Mouse (Mus musculus): ENCODE results near the gene Dmkn.
A peak's percentile ranks its signal among the peaks of the same experiment; 100 is the strongest.
"Not testable (repeated sequence)": the region's sequence is repeated elsewhere in the genome, so short reads cannot be mapped to it uniquely, and the experiment has no call there.

Dmkn gene

DNA sequence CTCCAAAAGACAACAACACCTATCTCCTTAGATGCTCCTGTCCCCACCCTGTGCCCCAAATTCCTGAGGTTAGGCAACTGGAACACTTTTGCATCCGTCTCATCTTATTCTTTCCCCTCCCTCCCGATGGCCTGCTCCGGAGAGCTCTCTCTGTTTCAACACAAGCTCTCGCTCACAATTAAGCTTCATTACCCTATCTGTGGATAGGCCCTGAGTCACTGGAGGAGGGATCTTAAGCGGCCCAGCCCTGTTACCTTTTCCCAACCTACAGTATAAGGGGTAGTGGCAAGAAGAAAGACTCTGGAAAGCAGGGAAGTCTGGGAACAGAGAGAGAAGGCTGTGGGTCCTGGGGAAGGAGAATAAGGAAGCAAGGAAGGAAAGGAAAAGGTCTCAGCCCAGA is at the start of gene Dmkn:
TSS of gene Dmkn (plus strand) at position 301 of the 400 bp plus-strand sequence.
- no peak for DNase-seq (ENCODE audit: low spot score)

DNA sequence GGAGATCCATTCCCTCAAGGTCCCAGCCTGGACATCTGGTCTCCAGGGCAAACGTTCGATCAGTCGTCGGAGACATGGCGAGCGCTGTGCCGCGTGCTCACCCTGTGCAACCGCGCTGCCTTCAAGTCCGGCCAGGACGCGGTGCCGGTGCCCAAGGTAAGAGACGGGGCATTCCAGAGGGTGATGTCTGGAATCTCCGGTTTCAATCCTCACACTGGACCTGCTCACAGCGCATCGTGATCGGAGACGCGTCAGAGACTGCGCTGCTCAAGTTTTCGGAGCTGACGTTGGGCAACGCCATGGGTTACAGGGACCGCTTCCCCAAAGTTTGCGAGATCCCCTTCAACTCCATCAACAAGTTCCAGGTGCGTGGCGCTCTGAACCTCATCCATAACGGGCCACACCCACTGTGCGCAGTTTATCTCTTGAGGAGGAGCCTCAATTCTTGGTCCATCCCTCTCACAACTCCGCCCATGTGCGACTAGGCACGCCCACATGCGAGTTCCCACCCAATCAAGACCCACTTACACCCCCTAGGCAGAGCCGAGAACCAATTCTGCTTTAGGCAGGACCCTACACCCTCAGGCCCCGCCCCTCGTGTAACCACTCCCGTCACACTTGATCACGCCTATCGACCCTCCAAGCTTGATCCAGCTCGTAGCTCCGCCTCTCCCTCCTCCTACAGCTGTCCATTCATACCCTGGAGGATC is 46.4 kb upstream of the Dmkn start:
- DNase-seq (ENCODE audit: low spot score), result no peak

DNA sequence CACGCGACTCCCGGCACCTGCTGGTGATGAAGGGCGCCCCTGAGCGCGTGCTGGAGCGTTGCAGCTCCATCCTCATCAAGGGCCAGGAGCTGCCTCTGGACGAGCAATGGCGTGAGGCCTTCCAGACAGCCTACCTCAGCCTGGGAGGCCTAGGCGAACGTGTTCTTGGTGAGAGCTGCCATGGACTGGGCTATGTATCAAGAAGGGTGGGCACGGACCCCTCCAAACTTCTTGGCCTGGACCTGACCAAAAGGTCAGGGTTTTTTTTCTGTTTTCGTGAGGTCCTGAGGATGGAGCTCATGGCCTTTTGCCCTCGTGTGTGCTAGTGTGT is 45.9 kb upstream of the Dmkn start:
- DNase-seq (ENCODE audit: low spot score), result no peak

DNA sequence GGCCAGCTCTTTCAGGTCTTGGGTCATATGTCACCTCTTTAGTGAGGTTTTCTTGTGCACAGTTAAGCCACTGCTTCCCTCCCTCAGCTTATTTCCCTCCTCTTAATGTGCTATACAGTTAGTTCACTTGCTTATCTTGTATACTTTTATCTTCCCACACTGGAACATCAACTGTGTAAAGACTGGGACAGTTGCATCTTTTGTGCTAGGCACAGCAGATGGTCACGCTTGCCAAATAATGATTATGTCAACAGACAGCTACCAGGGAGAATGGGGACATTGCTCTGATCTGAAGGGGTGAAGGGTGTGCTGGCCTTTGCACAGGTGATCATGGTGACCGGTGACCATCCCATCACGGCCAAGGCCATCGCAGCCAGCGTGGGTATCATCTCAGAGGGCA is 43.9 kb upstream of the Dmkn start:
- no peak for DNase-seq (ENCODE audit: low spot score)

DNA sequence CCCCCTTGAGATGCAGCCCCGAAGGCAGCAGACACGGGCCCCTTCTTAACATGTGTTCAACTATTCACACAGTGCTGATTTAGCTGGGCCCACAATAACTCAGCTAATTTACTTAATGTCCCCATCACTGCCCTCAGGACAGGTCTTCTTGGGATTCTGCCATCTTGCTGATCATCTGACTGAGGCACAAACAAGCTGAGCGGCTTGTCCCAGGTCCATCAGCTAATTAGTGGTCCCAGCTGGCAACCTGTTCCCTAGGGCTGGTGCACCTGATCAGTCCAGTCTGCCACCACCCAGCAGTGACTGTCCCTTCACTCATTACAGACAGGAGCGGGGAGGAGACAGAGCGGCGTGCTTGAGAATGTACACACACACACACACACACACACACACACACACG is 42.3 kb upstream of the Dmkn start:
- no peak for DNase-seq (ENCODE audit: low spot score)

DNA sequence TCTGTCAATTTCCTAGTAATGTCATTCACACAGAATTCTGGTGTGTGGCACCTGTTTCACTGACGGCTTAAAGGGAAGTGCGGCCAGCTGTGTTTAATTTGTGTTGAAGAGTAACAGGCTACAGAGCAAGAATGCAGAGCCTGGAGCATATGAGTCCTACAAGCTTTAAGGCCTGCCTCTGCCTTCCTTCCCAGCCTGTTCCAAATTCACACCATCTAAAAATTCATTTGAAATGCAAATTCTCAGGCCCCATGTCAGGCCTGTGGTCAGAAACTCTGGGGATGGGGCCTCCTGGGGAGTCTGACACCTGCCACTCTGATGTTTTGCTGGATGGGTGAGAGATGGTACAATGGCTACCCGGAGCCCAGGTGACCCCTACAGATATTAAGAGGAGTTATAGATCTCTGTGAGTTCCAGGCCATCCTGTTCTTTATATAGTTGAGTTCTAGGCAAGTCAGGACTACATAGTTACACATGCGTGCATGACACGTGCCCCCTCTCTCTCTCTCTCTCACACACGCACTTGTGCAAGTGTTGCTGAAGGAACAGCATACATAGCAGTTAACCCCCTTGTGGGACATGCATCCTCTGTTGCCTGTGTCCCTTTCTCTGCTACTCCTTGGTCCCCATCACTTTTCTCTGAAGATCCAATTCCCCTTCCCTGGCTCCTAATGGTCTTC is 40.1 kb upstream of the Dmkn start:
- no peak for DNase-seq (ENCODE audit: low spot score)

DNA sequence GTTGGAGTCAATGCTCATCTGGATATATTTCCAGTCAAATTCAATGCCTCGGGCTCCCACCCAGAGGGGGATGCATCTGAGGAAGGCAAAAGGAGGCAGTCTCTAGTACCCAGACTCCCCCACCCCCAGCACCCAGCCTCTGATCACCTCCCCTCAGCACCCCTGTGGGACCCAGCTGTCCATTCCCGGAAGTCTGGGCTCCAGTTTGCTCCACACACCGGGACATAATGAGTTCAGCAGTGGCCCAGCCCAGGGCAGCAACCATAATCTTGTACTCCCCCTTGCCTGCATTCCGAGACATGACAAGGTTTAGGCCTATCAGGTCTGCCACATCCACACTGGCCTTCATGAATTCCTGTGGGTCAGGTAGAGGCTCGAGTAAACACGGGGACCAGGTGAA is 35.3 kb upstream of the Dmkn start:
- DNase-seq (ENCODE audit: low spot score), result no peak

DNA sequence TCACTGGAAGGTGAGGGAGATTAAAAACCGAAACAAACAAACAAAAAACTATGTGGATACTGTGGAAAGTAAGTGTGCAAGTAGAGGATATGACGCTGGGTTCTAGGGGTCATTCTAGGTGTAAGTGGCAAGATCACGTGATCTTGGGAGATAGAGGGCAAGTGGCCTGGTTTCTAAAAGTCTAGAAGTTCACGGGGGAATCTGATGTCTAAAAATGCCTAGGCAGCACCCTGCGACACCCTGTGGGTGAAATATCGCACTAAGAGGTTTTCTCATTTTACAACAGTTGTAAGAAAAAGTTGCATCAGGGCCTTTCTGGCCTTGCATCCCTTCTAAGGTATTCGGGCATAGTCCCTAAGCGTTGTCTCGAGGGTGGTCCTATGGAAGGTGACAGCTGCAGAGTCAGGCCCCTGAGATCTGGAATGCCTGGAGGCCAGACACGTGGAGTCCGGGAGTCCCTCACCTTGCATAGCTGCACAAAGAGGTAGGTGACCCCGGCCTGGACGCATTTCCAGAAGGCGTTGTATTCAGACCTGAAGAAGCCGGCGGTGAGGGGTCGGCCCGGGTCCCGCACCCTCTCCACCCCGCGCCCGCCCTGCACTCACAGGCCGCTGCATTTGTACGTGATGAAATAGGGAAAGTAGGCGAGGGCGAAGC is 34.7 kb upstream of the Dmkn start:
- no peak for DNase-seq (ENCODE audit: low spot score)

DNA sequence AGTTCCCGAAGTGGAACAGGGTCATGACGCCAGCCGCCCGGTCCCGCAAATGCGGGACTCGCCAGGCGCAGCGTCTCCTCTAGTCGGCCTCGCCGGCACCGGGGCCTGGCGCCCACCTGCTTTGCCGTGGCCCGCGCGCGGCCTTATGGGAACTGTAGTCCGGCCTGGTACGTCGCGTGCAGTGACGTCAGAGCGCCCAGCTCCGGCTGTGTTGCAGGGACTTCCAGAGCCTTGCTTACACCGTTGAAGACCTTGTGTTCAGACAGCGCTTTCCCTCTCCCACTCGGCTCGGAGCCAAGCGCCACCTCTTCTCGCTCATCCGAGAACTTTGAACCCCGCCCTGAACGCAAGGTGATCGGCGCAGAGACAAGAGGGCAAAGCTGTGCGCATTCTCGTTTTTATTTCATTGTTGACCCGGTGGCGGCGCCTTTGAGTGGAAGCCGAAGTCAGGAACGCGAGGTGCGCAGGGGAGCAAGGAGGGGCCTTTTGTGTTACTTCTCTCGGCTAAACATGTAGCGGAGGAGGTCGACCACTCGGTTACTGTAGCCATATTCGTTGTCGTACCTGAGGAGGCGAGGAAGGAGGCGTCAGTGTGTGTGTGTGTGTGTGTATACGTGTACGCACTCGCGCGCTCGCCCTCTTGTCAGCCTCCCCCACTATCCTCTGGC is 34.0 kb upstream of the Dmkn start, which contains the start of gene Tmem147:
TSS of gene Tmem147 (minus strand) at position 145 of the 668 bp plus-strand sequence.
- DNase-seq (ENCODE audit: low spot score), result peak; percentile 89

DNA sequence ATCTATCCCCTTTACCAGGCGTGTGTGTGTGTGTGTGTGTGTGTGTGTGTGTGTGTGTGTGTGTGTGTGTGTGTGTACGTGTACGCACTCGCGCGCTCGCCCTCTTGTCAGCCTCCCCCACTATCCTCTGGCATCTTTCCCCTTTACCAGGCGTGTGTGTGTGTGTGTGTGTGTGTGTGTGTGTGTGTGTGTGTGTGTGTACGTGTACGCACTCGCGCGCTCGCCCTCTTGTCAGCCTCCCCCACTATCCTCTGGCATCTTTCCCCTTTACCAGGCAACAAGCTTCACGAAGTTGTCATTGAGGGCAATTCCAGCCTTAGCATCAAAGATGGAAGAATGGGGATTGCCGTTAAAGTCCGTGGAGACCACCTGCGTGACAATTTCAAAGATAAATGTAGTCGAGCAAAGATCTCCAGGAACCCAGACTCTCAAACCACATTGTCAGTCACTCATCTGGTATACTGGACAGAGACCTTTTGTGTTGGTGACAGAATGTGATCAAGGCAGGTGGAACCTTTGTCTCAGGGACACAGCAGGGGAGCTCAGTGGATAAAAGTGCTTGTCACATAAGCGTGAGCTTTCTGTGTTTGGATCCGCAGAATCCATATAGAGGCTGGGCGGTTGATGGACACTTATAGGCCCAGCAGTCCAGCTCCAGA is 33.4 kb upstream of the Dmkn start:
- not testable (repeated sequence) for DNase-seq (ENCODE audit: low spot score)

DNA sequence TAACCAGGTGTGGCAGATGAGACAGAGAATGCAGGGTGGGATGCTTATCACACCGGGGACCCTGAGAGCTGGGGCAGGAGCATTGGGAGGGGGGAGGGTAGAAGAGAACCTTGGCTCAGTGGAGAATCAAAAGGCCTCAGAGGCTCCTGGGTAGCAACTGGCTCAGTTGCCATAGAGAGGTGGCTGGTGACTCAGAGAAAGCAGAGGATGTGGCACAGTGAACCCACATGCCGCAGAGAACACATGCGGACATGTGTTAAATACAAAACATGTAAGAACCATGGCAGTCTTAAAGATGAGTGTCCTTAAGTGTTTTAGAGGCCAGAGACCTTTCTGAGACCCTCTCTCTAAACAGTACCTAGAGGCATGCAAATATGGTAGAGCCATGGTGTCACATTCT is 27.3 kb upstream of the Dmkn start:
- DNase-seq (ENCODE audit: low spot score), result no peak

DNA sequence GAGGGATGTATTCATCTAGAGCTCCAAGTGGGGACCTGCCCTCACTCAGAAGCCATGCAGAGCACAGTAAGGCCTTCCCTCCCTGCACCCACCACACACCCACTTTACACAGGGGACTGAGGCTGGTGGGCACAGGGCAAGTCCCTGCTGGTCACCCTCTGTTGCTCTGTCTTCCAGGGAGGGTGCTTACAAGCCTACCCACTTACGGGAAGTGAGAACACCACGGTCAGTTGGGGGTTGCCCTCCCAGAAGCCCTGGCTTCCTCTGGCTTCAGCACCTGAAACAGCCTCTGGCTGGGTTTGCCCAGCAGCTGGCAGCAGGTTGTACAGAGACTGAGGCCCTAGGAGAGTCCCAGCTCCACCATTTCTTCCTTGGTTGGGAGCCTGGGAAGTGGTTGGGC is 21.0 kb upstream of the Dmkn start:
- not testable (repeated sequence) for DNase-seq (ENCODE audit: low spot score)

DNA sequence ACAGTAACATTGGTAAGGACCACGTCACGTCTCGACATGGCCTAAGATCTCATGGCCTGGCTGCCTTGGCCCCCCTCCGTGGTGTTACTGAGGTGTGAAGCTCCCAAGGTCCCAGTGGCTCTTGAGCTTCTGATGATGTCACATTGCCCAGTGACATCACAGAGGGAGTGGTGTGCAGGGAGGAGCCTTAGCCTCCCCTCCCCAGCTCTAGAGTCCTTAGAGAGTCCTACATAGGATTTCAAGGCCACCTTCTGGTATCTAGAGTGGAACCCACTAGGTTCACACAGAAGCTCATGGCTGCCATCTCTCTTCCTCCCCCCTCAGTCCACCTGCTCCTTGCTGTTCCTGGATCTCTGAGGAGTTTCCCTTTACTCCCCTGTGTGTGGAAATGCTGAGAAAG is 19.9 kb upstream of the Dmkn start, which contains the start of gene Gapdhs:
TSS of gene Gapdhs (minus strand) at position 65 of the 400 bp plus-strand sequence.
- DNase-seq (ENCODE audit: low spot score), result not testable (repeated sequence)

DNA sequence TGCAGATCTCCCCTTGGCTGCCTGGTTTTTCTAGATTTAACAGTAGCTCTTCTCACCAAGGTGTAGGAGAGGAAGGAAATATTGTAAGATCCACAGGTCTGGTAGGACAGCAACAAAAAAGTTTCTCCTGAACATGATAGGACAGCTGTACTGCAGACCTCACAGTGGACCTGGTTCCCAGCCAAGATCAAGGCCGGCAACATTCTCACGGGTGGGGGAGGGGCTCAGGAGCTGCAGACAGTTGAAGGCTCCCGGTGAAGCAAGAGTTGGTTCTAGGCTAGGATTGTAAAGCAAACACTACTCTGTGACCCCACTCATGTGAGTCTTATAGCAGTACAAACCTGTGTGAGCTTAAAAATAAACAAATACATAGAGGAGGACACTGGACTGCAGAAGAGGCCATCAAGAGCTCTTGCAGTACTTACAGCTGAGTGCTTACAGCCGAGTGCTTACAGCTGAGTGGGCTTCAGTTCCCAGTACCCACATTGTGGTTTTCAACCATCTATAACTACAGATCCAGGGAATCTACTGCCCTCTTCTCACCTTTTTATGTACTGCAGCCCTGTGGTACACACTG is 19.4 kb upstream of the Dmkn start:
- DNase-seq (ENCODE audit: low spot score), result no peak

DNA sequence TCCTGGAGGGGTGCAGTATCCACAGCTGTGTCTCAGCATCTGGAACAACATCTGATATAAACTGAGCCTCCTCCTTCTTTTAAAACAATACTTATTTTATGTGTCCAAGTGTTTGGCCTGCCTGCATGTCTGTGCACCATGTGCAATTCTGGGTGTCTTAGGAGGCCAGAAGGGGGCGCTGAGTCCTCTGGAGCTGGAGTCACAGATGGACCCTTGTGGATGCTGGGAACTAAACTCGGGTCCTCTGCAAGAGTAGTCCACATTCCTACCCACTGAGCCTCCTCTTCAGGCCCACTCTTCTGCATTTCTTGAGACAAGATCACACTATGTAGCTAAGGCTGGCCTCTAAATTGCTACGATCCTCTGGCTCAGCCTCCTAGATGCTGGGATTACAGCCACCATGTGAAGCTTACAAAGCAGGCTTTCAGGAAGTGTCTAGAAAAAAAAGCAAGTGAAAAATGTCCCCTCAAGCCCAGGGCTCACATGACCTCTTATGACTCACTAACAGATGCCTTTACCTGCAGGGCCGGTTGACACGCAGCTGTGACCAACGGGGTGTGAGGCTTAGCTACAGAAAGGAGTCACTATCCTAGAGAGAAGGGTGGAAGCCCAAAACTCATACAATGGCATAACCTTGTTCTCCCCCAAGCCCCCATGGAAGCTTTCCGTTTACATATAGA is 15.9 kb upstream of the Dmkn start:
- no peak for DNase-seq (ENCODE audit: low spot score)

DNA sequence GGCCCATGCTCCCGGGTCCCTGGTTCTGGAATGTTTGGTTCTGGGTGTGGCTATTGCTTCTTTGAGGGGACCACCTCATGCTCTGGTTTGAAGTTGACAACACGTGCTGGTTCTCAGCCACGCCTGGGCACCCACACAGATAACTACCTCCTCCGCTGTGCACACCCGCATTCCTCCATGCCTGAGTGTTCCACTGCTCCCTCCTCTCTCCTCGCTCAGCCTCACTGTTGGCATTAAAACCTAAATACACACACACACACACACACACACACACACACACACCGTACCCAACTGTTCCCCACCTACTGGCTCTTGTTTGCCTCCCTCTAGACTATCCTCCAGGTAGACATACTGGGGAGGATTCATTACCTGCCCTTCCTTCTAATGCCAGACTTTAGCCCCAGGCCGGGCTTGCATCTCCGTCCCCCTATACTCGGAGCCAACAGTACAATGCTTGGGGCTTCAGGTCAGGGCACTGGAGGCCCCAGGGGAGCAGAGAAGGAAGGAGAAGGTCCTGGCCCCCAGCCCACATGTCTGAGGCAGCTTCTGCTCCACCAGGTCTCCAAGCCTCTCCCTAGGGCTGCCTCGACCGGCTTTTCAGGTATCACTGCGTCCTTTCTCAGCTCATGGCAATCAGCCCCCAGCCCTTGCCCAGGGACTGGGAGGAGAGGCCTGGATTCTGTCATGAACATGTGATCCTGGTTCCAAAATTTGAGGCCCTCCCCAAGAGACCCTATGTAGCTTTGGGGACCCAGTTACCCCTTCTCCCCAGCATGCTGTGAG is 13.5 kb upstream of the Dmkn start:
- no peak for DNase-seq (ENCODE audit: low spot score)

DNA sequence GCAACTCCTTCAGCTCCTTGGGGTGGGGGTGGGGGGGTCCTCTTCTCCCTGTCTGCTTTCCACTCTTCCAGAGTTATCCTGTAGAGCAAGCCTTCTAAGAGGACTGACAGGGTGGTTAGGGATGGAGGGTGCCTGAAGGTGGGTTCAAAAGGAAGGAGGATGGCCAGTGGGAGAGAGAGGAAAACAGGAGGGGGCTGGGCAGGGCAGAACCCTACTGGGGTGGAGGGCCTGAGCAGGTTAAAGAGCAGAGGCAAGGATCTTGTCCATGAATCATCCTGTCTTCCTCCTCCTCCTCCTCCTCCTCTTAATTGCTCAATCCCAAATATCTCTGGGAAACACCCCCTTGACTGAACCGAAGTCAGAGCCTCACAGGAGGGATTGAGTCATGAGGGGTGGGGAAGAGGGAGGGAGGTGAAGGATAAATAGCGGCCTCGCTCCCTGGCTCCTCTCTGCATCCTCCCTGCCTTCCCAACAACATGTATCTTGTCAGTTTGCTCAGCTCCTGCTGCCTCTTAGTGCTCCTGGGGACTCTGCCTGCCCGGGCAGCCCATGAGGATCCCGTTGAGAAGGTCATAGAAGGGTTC is 12.4 kb upstream of the Dmkn start, which contains the start of gene Sbsn:
TSS of gene Sbsn (plus strand) at position 386 of the 584 bp plus-strand sequence.
- DNase-seq (ENCODE audit: low spot score), result no peak

DNA sequence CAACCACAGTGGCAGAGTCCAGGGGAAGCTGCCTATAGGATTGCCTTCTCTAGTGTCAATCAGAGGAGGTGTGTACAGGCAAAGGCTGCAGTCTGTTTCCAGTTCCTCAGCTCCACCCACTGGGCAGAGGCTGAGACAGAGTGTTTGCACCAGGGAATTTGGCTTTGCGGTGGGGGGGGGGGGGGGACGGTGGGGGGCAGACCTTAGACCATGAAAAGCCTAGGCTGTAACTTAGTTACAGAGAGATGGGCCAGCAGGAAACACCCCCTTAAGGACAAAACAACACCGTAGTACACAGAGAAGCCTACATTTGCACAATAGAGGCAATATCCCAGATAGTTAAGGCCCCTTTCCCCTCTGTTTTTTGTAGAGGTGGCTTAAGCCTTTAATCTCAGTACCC is 6.6 kb upstream of the Dmkn start:
- DNase-seq (ENCODE audit: low spot score), result no peak

DNA sequence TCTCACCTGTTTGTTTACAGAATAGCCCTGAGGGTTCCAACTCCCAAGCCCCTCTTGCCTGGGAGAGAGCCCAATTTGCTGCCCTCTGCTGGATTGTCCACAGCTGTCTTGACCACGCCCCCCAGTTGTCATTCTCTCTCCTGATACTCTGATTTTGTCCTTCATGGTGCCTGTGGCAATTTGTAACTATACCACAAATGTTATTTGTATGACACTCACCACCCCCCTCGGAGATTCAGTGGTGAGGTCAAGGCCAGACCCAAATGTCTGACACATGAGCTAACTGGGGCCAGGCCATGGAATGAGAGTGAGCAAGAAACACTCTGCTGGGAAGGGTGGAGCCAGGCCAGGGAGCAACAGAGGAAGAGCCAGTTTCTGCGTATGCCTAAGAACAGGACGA is 4.7 kb upstream of the Dmkn start:
- no peak for DNase-seq (ENCODE audit: low spot score)

DNA sequence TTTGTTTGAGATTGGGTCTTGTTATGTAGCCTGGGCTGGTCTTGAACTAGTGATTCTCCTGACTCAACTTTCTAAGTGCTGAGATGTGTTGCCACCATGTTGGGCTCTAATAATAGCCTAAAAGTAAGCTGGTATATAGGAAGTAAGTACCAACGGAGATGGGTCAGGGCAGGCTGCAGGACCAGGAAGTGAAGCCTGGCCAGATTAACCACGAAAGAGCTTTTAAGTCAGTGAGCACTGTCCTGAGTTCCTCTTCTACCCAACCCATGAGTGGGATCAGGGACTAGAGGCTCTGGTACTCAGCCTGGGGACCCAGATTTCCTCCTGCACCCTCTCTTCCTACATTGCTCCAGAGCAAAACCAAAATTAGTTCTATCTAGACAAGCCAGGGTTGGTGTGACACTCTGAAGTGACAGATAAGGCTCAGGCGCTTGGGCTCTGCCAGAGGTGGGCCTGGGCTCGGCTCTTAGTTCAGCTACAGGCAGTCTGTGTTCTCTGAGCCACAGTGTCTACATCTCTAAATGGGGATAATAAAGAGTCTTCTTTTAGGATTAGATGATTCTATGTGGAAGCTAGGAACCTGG is 1.7 kb upstream of the Dmkn start:
- no peak for DNase-seq (ENCODE audit: low spot score)
